Mouse (Mus musculus) kidney, postnatal 10 days (tissue): ENCODE measurements around the gene Rbm44.

ENCODE experiments used
- DNase-seq: peaks from one replicate; pipeline ENCODE4 v3.0.0; 2021; ENCODE audit warnings: mixed read lengths

The Rbm44 gene

DNA sequence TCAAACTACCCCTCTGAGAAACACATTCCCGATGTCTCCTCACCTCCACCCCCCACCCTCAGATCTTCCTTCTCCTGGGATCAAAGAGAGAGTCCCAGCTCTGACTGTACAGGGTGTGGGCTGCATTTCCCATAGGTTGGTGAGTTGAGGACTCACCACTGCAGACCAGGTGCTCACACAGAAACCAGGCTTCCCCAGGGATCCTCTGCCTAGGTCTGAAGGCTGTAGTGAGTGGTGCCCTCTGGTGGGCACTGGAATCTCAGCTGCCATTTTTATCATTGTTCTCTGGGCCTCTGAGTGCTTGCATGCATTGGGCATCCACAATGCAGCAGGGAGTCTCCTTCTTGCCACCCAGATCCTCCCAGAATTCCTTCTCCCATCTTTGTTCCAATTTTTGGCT is 66.2 kb downstream of the Rbm44 start:
- DNase-seq: peak; percentile 72

DNA sequence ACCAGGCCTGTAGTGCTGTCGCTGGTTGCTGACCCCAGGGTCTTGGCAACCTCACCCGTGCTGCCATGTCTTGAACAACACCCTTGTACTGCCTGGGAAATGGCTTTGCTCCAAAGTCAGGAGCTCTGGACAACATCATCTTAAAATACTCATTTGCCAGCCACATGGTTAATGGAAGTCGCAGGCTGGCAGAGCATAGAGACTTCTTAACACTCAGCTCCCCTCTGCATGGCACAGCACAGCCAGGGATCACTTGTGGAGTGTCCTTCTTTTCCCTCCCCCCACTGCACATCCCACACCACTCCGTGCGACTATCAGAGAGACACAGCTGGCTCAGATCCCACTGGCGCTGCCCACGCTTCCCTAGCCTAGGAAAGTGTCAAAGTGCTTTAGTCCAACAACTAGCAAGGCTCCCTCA is 66.7 kb downstream of the Rbm44 start:
- DNase-seq: peak; percentile 52

DNA sequence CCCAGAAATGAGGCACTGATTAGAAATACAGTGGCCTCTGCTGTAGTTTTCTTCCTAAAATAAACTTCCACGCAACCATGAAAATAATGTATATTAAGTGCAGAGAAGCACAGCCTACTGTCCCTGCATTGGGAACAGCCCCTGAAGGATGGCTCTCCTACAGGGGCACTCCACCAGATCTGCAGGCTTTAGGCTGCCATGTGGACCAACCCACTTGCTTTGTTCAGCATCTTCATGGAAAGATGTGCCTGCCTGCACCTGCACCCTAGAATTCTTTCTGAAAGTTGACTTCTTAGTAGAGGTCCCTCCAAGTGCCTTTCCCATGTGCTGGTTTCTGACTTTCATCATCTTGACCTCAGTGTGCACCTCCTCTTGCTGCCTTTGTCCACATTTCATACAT is 70.4 kb downstream of the Rbm44 start:
- DNase-seq: no peak

DNA sequence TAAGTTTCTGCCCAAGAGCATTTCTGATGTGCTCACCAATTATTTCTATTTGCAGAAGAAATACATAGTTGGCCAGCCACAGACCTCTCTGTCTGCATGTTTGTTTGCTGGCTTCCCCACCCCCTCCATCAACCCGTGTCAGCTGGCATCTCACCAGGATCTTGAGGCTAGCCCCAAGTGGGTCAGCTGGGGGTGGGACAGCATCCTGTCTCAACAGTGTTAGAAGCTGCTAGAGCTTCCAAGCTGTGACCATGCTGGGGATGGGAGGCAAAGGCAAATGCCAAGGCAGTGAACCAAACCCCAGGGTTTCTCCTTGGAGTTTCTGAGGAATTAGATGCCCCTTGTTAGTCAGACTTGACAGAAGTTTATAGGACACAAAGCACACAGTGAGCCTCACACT is 71.1 kb downstream of the Rbm44 start:
- DNase-seq: peak; percentile 31

DNA sequence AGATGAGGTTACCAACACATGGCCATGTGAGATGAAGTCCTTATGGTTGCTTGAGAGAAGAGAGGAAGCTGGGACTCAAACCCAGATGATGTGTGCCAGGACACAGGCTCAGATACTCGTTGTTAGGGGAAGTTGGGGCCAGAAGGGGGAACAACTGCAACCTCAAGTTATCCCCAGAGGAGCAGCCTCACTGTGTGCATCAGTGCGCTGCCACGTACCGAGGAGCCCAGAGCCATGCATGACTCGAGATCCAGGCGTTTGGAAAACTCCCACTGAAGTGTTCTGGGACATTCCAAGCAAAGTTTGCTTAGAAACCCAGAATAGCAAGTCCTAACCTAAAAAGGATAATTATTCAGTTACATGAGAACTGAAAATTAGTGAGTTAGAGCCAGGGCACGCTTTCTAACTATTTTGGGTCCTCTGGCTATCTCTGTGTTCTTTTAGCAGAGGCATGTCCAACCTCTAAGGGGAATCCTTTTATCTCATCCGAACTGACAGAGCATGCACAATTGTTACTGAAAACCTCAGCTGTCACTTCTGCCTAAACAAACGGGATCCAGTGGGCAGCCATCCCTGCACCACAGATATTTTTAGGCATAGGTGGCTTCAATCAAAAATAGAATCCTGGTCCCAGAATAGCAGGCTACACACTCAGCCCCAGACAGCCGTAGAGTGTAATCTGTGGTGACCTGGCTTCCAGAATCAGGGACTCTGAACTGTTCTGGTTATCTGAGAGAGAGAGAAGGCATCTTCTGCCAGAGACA is 71.8 kb downstream of the Rbm44 start:
- DNase-seq: peak; percentile 16

GRCm38 (mm10) chr1:91219641-91220321 is 74.9 kb downstream of the Rbm44 start:
- no peak for DNase-seq

GRCm38 (mm10) chr1:91220322-91220672 is 75.4 kb downstream of the Rbm44 start:
- no peak for DNase-seq
